Mouse (Mus musculus) limb, embryonic 10.5 days (tissue): ENCODE measurements around the gene Gm10644. TPM values are rescaled to one million over a fixed set of nuclear protein-coding genes. Genes with fewer than 3 reads are reported as not detected.
"Not testable (repeated sequence)": the region's sequence is repeated elsewhere in the genome, so short reads cannot be mapped to it uniquely, and the experiment has no call there.

ENCODE experiments used
- DNase-seq: peaks from one replicate; pipeline ENCODE4 v3.0.0-alpha.2; 2017; ENCODE audit warnings: low spot score
- H3K27ac ChIP-seq: fragments of 300-500 bp; sonication (generic); 2 replicates; pipeline ENCODE4 v1.5.1; 2016; ENCODE audit warnings: mild to moderate bottlenecking
- H3K27me3 ChIP-seq: fragments of 300-500 bp; sonication (generic); 2 replicates; pipeline ENCODE4 v1.6.1; 2016; ENCODE audit warnings: low read depth, mild to moderate bottlenecking; ENCODE audit not compliant: poor library complexity, severe bottlenecking
- H3K36me3 ChIP-seq: fragments of 300-500 bp; sonication (generic); 2 replicates; pipeline ENCODE4 v1.6.1; 2016; ENCODE audit warnings: mild to moderate bottlenecking, moderate library complexity
- H3K4me1 ChIP-seq: fragments of 300-500 bp; sonication (generic); 2 replicates; pipeline ENCODE4 v1.6.1; 2016
- H3K4me3 ChIP-seq: fragments of 300-500 bp; sonication (generic); 2 replicates; pipeline ENCODE4 v1.5.1; 2016; ENCODE audit warnings: mild to moderate bottlenecking, moderate library complexity
- H3K9me3 ChIP-seq: fragments of 300-500 bp; sonication (generic); replicated peaks from 2 replicates; pipeline ENCODE4 v1.6.1; 2016; ENCODE audit warnings: mild to moderate bottlenecking
- WGBS: fragments of 180-500 bp; shearing (Covaris S2); methylation state at CpG from one replicate; pipeline ENCODE4 v1.1.7; 2016; 5-methylcytosine and 5-hydroxymethylcytosine counted together
- polyA plus RNA-seq: library from polyadenylated mRNA; unstranded; fragments of >200 nt; fragmentation: Nextera tagmentation; extraction: Ambion mirVana; gene quantifications from 2 replicates; pipeline ENCODE4 v1.2.1, GENCODE M21; 2016

Gene Gm10644
- polyA plus RNA-seq, 1 experiment from 2014 or later = 0.58 TPM

DNA sequence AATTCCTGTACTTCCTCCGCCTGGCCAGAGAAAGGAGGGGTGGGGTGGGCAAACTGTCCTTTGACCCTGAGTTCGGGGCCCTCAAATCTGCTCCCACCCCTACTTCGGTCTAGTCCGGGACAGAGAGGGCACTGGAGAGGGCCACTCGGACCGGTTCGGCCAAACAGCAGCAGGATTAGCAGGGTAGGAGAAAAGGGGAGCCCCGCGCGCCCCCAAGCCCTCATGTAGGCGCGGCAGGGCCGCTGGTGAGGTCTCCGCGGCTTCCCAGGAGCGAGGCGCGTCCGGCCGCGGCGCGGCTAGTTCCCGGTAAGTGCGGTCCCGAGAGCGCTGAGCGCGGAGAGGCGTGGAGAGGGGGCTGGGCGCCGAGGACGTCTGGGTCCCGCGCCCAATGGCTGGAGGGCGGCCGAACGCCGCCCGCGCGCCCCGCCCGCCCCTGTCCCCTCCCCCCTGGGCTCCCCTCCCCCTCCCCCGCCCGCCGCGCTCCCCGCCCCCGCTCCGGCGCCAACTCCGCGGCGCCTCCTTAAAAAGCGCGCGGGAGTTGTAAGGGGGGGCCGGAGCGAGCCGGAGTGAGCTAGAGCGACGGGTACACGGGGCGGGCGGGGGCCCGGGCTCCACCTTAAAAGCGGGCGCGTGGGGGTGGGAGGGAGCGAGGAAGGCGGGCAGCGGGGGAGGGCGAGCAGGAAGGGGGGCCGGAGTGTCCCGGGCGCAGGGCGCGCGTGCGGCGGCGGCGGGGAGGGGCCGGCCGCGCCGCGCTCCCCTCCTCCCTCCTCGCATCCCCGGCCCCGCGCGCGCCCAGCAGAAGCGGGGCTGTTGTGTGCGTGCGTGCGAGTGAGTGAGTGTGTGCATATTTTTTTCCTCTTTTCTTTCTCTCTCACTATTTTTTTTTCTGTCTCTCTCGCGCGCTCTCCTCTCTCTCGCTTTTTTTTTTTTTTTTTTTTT, 41.8 kb upstream of the Gm10644 start:
- H3K4me3 ChIP-seq = peak overlapping the region; percentile 87
- peaks cover 58% of the 10 kb centered on the region for H3K36me3 ChIP-seq
- peak overlapping the region; percentile 96 for H3K27ac ChIP-seq
- H3K4me1 ChIP-seq = peaks cover 45% of the 10 kb centered on the region
- under 1% methylated on average over 81 of the region's 103 CpGs for WGBS
- DNase-seq = peak; percentile 91
- peaks cover 27% of the 10 kb centered on the region for H3K27me3 ChIP-seq
- H3K9me3 ChIP-seq = no peaks in the 10 kb centered on the region

- Histone ChIP-seq H3K4me1 (peaks cover 45% of the 10 kb centered on the region), H3K27ac (peak overlapping the region; percentile 96), H3K9me3 (no peaks in the 10 kb centered on the region), H3K4me3 (peak overlapping the region; percentile 87), H3K27me3 (peaks cover 18% of the 10 kb centered on the region), H3K36me3 (peaks cover 58% of the 10 kb centered on the region)
- no peak for DNase-seq
- 14% methylated on average over 12 of the region's 12 CpGs for WGBS
Measured at GRCm38 (mm10) chr8:83995973-83996372, 41.0 kb upstream of the Gm10644 start.

GRCm38 (mm10) chr8:83994030-83994429, 39.0 kb upstream of the Gm10644 start:
- Histone ChIP-seq H3K4me1 (peaks cover 37% of the 10 kb centered on the region), H3K27me3 (no peaks in the 10 kb centered on the region), H3K36me3 (peaks cover 59% of the 10 kb centered on the region), H3K4me3 (no peak overlapping the region), H3K9me3 (no peaks in the 10 kb centered on the region), H3K27ac (no peak overlapping the region)
- 86% methylated on average over 3 of the region's 3 CpGs for WGBS
- DNase-seq = no peak

- Histone ChIP-seq H3K4me1 (peaks cover 29% of the 10 kb centered on the region), H3K27me3 (no peaks in the 10 kb centered on the region), H3K36me3 (peaks cover 74% of the 10 kb centered on the region), H3K27ac (no peak overlapping the region), H3K4me3 (no peak overlapping the region), H3K9me3 (no peaks in the 10 kb centered on the region)
- no peak for DNase-seq
- 83% methylated on average over 2 of the region's 2 CpGs for WGBS
Measured at GRCm38 (mm10) chr8:83992488-83992887, 37.5 kb upstream of the Gm10644 start.

GRCm38 (mm10) chr8:83990170-83990569, 35.2 kb upstream of the Gm10644 start:
- Histone ChIP-seq H3K36me3 (peaks cover 95% of the 10 kb centered on the region), H3K9me3 (no peaks in the 10 kb centered on the region), H3K4me1 (peaks cover 13% of the 10 kb centered on the region), H3K4me3 (no peak overlapping the region), H3K27me3 (no peaks in the 10 kb centered on the region), H3K27ac (no peak overlapping the region)
- WGBS = 92% methylated on average over 14 of the region's 14 CpGs
- DNase-seq = no peak

GRCm38 (mm10) chr8:83989243-83989642, 34.2 kb upstream of the Gm10644 start:
- Histone ChIP-seq H3K4me1 (peaks cover 12% of the 10 kb centered on the region), H3K4me3 (no peak overlapping the region), H3K36me3 (peaks cover 95% of the 10 kb centered on the region), H3K9me3 (no peaks in the 10 kb centered on the region), H3K27ac (no peak overlapping the region), H3K27me3 (no peaks in the 10 kb centered on the region)
- WGBS = 86% methylated on average over 7 of the region's 7 CpGs
- DNase-seq = no peak

DNA sequence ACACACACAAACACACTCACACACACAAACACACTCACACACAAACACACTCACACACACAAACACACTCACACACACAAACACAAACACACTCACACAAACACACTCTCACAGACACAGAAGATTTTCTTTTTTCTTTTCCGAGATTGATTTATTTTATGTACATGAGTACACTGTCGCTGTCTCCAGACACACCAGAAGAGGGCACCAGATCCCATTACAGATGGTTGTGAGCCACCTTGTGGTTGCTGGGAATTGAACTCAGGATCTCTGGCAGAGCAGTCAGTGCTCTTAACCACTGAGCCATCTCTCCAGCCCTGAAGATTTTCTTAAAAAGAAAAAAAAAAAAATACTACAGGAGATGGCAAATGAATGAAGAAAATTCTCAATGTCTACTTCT, 28.2 kb upstream of the Gm10644 start:
- H3K27me3 ChIP-seq, H3K4me1 ChIP-seq, H3K27ac ChIP-seq, H3K4me3 ChIP-seq, DNase-seq, H3K9me3 ChIP-seq: not testable (repeated sequence)
- peaks cover 93% of the 10 kb centered on the region for H3K36me3 ChIP-seq
- 97% methylated on average over 2 of the region's 2 CpGs for WGBS

DNA sequence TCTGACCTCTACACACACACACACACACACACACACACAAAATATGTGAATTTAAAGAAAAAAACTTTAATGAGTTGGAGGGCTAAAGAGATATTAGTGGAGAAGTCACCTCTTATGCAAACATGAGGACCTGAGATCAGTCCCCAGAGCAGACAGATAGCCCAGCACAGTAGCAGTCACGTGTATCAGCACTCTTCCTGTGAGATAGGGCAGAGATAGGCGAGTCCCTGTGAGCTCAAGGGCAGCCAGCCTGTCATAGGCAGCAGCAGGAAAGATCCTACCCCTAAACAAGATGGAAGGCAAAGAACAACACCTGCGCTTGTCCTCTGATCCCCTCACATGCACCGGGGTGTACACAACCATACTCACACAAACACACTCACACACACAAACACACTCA, 27.4 kb upstream of the Gm10644 start:
- H3K36me3 ChIP-seq = peaks cover 92% of the 10 kb centered on the region
- H3K9me3 ChIP-seq = no peaks in the 10 kb centered on the region
- WGBS = 90% methylated on average over 4 of the region's 4 CpGs
- H3K4me3 ChIP-seq = no peak overlapping the region
- no peaks in the 10 kb centered on the region for H3K27me3 ChIP-seq
- peaks cover 11% of the 10 kb centered on the region for H3K4me1 ChIP-seq
- DNase-seq = no peak
- H3K27ac ChIP-seq = no peak overlapping the region

DNA sequence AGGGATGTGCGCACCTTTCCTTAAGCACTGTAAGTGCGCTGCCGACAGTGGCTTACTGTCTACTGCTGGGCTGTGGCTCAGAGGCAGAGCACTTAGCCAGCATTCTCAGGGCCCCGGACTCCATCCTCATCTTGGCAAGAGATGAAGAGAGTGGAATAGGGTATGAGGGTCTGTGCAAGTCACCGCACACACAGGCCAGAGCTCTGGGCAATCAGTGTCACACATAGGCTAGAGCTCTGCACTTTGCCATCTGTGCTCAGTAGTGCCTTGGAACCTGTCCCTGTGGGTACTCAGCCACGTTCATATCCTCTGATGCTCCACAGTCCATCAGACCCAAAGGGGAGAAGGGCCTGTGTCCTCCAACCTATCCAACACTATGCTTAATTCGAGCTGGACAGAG, 26.5 kb upstream of the Gm10644 start:
- 94% methylated on average over 7 of the region's 7 CpGs for WGBS
- no peak overlapping the region for H3K27ac ChIP-seq
- H3K27me3 ChIP-seq = no peaks in the 10 kb centered on the region
- no peaks in the 10 kb centered on the region for H3K9me3 ChIP-seq
- H3K4me1 ChIP-seq = peaks cover 20% of the 10 kb centered on the region
- no peak overlapping the region for H3K4me3 ChIP-seq
- H3K36me3 ChIP-seq = peaks cover 83% of the 10 kb centered on the region
- no peak for DNase-seq

DNA sequence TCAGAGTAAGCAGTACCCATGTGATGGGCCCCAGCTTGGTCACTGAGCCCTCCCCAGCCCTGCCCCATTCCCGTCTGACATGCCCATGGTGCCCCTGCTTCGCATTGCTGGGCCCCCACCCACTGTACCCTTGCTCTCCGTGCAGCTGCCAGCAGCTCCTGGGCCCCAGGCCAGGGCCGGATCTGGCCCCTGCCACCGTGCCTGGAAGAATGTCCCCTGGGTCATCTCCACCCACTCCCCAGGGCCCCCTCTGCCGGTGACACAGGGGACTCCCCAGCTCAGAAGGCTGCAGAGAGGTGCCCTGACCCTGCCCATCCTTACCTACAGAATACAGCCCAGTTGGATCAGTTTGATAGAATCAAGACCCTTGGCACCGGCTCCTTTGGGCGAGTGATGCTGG, 25.8 kb upstream of the Gm10644 start:
- WGBS = 83% methylated on average over 8 of the region's 8 CpGs
- H3K36me3 ChIP-seq = peaks cover 80% of the 10 kb centered on the region
- DNase-seq = no peak

GRCm38 (mm10) chr8:83980250-83980649, 25.2 kb upstream of the Gm10644 start:
- Histone ChIP-seq H3K27me3 (no peaks in the 10 kb centered on the region), H3K36me3 (peaks cover 75% of the 10 kb centered on the region), H3K4me1 (peaks cover 20% of the 10 kb centered on the region), H3K9me3 (no peaks in the 10 kb centered on the region), H3K4me3 (no peak overlapping the region), H3K27ac (0 out of 2 replicates have a peak overlapping the region, but pooled peaks have one; percentile 30)
- no peak for DNase-seq
- 89% methylated on average over 1 of the region's 1 CpGs for WGBS

More for the DNA sequence above, 25.8 kb upstream of the Gm10644 start:
- Histone ChIP-seq H3K4me3 (no peak overlapping the region), H3K27ac (no peak overlapping the region), H3K4me1 (peaks cover 20% of the 10 kb centered on the region), H3K27me3 (no peaks in the 10 kb centered on the region), H3K9me3 (no peaks in the 10 kb centered on the region)

DNA sequence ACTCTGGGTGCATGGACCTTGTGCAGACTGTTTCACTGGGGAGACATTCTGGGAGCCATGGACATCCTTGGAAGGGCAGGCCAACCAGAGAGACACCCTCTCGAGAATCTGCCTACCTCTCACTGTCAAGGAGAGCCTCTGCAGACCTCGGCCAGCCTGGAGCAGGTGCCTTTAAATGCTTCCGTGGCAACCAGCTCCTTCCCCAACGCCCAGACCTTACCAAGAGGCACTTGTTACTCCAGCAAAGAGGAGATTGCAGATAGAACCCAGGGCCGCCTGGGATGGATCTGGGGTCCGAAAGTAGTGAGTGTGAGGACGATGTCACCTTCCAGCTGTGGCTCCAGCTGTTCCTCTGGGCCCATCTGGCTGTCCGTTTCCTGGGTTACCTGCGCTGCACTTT, 23.2 kb upstream of the Gm10644 start:
- Histone ChIP-seq H3K27me3 (no peaks in the 10 kb centered on the region), H3K27ac (peak overlapping the region; percentile 70), H3K4me3 (0 out of 2 replicates have a peak overlapping the region, but pooled peaks have one; percentile 25), H3K4me1 (peaks cover 35% of the 10 kb centered on the region), H3K36me3 (peaks cover 61% of the 10 kb centered on the region), H3K9me3 (no peaks in the 10 kb centered on the region)
- 74% methylated on average over 9 of the region's 9 CpGs for WGBS
- DNase-seq = no peak

- peak overlapping the region; percentile 70 for H3K27ac ChIP-seq
- H3K27me3 ChIP-seq = no peaks in the 10 kb centered on the region
- H3K4me3 ChIP-seq = peak overlapping the region; percentile 25; the same call in 1 of the 2 replicates
- peaks cover 40% of the 10 kb centered on the region for H3K4me1 ChIP-seq
- H3K9me3 ChIP-seq = no peaks in the 10 kb centered on the region
- 60% methylated on average over 6 of the region's 6 CpGs for WGBS
- H3K36me3 ChIP-seq = peaks cover 56% of the 10 kb centered on the region
- no peak for DNase-seq
Measured at GRCm38 (mm10) chr8:83977646-83978045, 22.6 kb upstream of the Gm10644 start.
